Mouse (Mus musculus) liver, embryonic 11.5 days (tissue): ENCODE results near the gene Dnah17. TPM values are rescaled to one million over a fixed set of nuclear protein-coding genes. Genes with fewer than 3 reads are reported as not detected.

Experiments
- ATAC-seq: fragments of 200-750 bp; cut with Nextera tagmentation; replicated peaks from 2 replicates; pipeline ENCODE4 v1.8.0; 2017; ENCODE audit warnings: moderate number of reproducible peaks, mild to moderate bottlenecking, moderate TSS enrichment, moderate library complexity; ENCODE audit not compliant: low FRiP score
- DNase-seq: peaks from one replicate; pipeline ENCODE4 v3.0.0-alpha.2; 2017; ENCODE audit warnings: low spot score
- H3K27ac ChIP-seq: fragments of 300-500 bp; sonication (generic); 2 replicates; pipeline ENCODE4 v1.5.1; 2014; ENCODE audit warnings: mild to moderate bottlenecking, low read depth, low read length, control low read depth
- H3K27me3 ChIP-seq: fragments of 300-500 bp; sonication (generic); replicated peaks from 2 replicates; pipeline ENCODE4 v1.6.1; 2014; ENCODE audit warnings: low read length, mixed read lengths; ENCODE audit not compliant: control insufficient read depth, insufficient read depth
- H3K36me3 ChIP-seq: fragments of 300-500 bp; sonication (generic); 2 replicates; pipeline ENCODE4 v1.6.1; 2014; ENCODE audit warnings: mild to moderate bottlenecking, low read length, moderate library complexity, mixed read lengths; ENCODE audit not compliant: control insufficient read depth, insufficient read depth
- H3K4me1 ChIP-seq: fragments of 300-500 bp; sonication (generic); replicated peaks from 2 replicates; pipeline ENCODE4 v1.6.1; 2014; ENCODE audit warnings: low read length, mixed read lengths; ENCODE audit not compliant: control insufficient read depth, insufficient read depth
- H3K4me2 ChIP-seq: fragments of 300-500 bp; sonication (generic); 2 replicates; pipeline ENCODE4 v1.6.1; 2014; ENCODE audit warnings: mild to moderate bottlenecking, control low read depth, moderate library complexity
- H3K4me3 ChIP-seq: fragments of 300-500 bp; sonication (generic); 2 replicates; pipeline ENCODE4 v1.5.1; 2014; ENCODE audit warnings: low read depth, low read length, control low read depth
- H3K9ac ChIP-seq: fragments of 300-500 bp; sonication (generic); 2 replicates; pipeline ENCODE4 v1.6.1; 2014; ENCODE audit warnings: low read depth, low read length, control low read depth
- H3K9me3 ChIP-seq: fragments of 300-500 bp; sonication (generic); 2 replicates; pipeline ENCODE4 v1.6.1; 2016; ENCODE audit warnings: low read length, inconsistent platforms, mixed read lengths; ENCODE audit not compliant: control insufficient read depth
- WGBS: fragments of 180-500 bp; shearing (Covaris S2); extraction: QIAGEN DNeasy Blood & Tissue Kit; methylation state at CpG from one replicate; pipeline ENCODE4 v1.1.7; 2014; 5-methylcytosine and 5-hydroxymethylcytosine counted together
- polyA plus RNA-seq: library from polyadenylated mRNA; unstranded; fragments of >200 nt; fragmentation: Nextera tagmentation; extraction: Ambion mirVana; gene quantifications from 2 replicates; pipeline ENCODE4 v1.2.1, GENCODE M21; 2014

The Dnah17 gene
- 0.09 and 0.11 TPM in 2 replicates for polyA plus RNA-seq

DNA sequence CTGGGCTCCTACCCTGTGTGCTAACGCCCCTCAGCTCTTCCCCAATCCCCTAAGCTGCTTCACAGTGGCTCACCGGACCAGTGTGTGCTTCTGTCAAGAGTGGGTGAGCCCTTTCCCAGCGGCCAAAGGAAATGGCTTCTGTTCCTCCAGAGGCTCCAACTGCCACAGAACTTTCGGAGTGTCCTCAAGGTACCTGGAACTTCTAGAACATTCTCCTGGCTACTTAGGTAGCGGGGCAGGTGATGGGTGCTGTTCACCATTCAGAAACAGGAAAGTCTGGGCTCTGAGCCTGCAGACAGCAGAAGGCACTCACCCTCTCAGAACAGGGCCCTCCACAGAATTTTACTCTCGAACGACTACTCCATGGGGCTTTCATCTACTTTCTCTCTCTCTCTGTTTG, at the start of gene Dnah17:
TSS of gene Dnah17 (minus strand) at position 101 of the 400 bp plus-strand sequence.
- Histone ChIP-seq H3K4me2 (no peak within 1 kb of the TSS), H3K27ac (no peak within 1 kb of the TSS), H3K27me3 (no peaks in the 10 kb centered on the region), H3K4me1 (peaks cover 9% of the 10 kb centered on the region), H3K4me3 (no peak within 1 kb of the TSS), H3K9me3 (no peaks in the 10 kb centered on the region), H3K36me3 (no peaks in the 10 kb centered on the region), H3K9ac (no peak within 1 kb of the TSS)
- no peak for ATAC-seq
- DNase-seq, result no peak
- 85% methylated on average over 7 of the region's 7 CpGs for WGBS

DNA sequence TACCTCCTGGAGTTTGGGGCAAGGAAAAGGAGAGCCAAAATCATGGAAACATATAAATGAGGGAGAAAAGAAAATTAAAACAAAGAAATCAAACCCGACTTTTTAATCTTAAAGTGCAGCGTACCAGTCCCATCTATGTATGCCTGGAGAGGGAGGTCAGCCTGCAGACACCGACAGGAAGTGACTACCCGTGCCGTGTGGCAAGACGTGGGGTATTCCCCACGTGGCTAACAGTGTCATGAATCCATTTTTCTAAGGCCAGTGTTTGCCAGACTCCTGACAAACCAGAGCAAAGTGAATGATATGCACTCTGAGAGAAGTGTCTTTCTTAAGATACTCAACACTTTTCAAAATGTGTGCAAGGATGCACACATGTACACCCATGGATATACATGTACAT, 49.8 kb upstream of the Dnah17 start:
- no peak for ATAC-seq
- 68% methylated on average over 7 of the region's 7 CpGs for WGBS

DNA sequence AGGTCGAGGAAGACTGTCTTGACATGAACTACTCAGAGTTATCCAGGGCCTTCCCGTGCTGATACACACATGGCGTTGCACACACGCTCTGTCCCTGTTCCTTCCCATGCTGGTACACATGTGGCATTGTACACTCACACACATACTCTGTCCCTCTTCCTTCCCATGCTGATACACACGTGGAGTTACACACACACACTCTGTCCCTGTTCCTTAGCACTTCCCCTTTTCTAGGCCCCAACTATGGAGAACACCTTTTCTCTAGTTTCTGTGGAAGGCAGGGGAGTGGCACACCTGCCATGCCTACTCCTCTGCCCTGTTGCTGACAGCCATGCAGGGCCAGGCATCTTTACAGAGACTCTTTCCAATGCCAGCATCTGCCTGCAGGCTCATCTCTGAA, 47.8 kb upstream of the Dnah17 start:
- Histone ChIP-seq H3K36me3 (peaks cover 6% of the 10 kb centered on the region), H3K4me3 (no peak overlapping the region), H3K9ac (no peak overlapping the region), H3K9me3 (no peaks in the 10 kb centered on the region), H3K4me2 (no peak overlapping the region), H3K27me3 (no peaks in the 10 kb centered on the region), H3K27ac (no peak overlapping the region), H3K4me1 (peaks cover 8% of the 10 kb centered on the region; the same call in 1 of the 2 replicates)
- ATAC-seq (no peak), DNase-seq (no peak)
- WGBS, result 85% methylated on average over 5 of the region's 5 CpGs

More for the DNA sequence above, 49.8 kb upstream of the Dnah17 start:
- Histone ChIP-seq H3K9me3 (no peaks in the 10 kb centered on the region), H3K4me3 (no peak overlapping the region), H3K4me2 (no peak overlapping the region), H3K27ac (no peak overlapping the region), H3K9ac (no peak overlapping the region), H3K4me1 (peaks cover 8% of the 10 kb centered on the region; the same call in 1 of the 2 replicates), H3K36me3 (peaks cover 6% of the 10 kb centered on the region), H3K27me3 (no peaks in the 10 kb centered on the region)
- no peak for DNase-seq

DNA sequence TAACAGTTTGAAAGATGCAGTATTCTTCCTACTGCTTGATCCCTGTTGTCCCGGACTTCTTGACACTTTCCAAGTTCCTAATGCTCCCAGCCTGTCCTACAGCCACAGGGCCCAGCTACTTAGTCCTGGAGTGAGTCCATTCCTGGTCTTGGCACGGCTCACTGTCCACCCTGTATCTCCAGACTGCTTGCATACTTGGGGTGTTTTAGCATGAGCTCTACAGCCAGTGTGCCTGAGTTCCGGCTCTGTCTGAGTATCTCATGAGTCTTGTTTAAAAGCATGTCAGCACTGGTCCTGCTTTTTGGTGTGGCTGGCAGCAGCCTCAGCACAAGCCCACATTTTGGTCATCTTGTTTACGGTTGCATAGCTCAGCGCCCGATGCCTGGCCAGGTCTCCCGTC, 44.3 kb upstream of the Dnah17 start:
- DNase-seq, result no peak
- H3K27ac ChIP-seq, result no peak overlapping the region

DNA sequence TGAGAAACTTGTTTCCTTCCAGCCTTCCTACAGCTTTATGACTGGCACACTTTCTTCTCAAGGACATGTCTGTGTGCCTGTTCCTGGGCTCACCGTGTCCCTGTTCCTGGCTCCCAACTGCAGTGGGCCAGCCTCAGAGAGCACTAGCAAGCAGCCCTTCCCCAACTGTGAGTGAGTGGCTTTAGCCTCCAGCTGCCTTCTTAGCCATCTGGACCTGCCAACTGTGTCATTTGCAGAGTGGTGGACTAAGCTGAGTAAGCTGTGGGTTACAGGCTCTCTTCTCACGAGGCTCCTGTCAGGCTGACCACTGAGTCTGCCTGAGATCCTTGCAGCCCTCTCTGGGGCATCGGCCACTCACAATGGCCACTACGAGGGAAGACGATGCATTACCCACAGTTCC, 42.3 kb upstream of the Dnah17 start:
- Histone ChIP-seq H3K27ac (no peak overlapping the region), H3K4me3 (no peak overlapping the region), H3K9ac (no peak overlapping the region), H3K27me3 (no peaks in the 10 kb centered on the region), H3K4me2 (no peak overlapping the region), H3K9me3 (no peaks in the 10 kb centered on the region), H3K4me1 (no peaks in the 10 kb centered on the region), H3K36me3 (no peaks in the 10 kb centered on the region; the same call in 1 of the 2 replicates)
- no peak for ATAC-seq
- DNase-seq, result no peak
- WGBS, result 81% methylated on average over 5 of the region's 5 CpGs

More for the DNA sequence above, 44.3 kb upstream of the Dnah17 start:
- H3K4me2 ChIP-seq, result no peak overlapping the region
- H3K9ac ChIP-seq, result no peak overlapping the region
- 90% methylated on average over 7 of the region's 7 CpGs for WGBS
- no peaks in the 10 kb centered on the region for H3K9me3 ChIP-seq
- no peaks in the 10 kb centered on the region for H3K4me1 ChIP-seq
- H3K27me3 ChIP-seq, result no peaks in the 10 kb centered on the region
- no peak for ATAC-seq
- peaks cover 2% of the 10 kb centered on the region; the same call in 1 of the 2 replicates for H3K36me3 ChIP-seq
- no peak overlapping the region for H3K4me3 ChIP-seq

DNA sequence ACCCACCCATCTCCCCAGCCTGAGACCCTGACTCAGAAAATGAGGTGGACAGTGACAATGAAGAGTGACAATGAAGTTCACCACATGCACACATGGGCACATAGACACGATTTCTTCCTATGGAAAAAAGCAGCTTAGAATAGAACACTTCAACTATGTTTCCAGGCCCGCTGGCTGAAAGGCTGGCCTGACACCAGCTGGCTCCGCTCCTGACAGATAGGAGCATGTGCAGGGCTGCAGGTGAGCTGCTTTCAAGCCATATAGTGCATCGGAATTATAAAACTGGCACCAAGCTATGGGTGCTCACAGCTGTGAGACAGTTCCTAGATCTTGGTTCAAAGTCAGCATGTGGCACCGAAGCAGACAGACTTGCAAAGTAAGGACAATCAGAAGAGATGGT, 39.9 kb upstream of the Dnah17 start:
- Histone ChIP-seq H3K27me3 (no peaks in the 10 kb centered on the region), H3K27ac (no peak overlapping the region), H3K4me3 (no peak overlapping the region), H3K4me1 (no peaks in the 10 kb centered on the region), H3K4me2 (no peak overlapping the region), H3K36me3 (no peaks in the 10 kb centered on the region; the same call in none of the 2 replicates), H3K9me3 (no peaks in the 10 kb centered on the region), H3K9ac (no peak overlapping the region)
- DNase-seq (no peak), ATAC-seq (no peak)
- whole genome bisulfite sequencing, result 90% methylated on average over 5 of the region's 5 CpGs

DNA sequence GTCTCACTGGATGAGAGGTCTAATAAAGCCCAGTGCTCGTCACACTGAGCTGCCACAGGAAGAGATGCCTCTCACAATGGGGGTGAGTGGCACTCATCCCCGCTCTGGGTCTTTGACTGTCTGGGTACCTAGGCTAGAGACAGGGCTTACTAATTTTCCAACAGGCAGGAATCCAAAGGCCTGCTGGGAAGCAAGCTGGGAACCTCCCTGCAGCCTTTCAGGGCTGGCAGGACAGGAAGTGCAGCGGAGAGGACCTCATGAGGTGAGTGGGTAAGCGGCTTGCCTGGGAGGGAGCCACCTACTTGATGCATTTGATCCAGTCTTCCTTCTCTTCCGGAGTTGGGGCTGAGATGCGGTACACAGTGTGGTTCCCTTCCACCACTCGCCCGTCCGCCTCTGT, 38.3 kb upstream of the Dnah17 start:
- no peak for ATAC-seq

DNA sequence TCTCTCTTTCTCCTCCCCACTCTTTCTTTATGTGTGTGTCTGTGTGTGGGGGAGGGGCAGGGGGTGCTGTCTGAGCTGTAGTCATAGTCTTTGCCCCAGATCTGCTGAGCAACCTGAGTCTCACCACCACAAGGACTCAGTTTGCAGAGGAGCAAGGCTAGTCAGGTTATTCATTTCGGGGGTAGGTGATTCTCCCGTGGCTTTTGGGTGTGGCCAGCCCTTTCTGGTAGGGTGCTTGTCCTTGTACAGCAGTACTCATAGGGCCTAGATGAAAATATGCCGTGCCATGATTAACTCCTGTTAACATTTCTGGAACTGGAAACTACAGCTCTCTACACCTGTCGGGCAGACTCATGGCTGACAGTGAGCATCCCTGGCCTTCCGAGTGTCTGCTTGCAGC, 36.2 kb upstream of the Dnah17 start:
- 76% methylated on average over 5 of the region's 5 CpGs for WGBS
- no peaks in the 10 kb centered on the region; the same call in none of the 2 replicates for H3K36me3 ChIP-seq

More for the DNA sequence above, 38.3 kb upstream of the Dnah17 start:
- no peaks in the 10 kb centered on the region for H3K27me3 ChIP-seq
- H3K36me3 ChIP-seq, result no peaks in the 10 kb centered on the region; the same call in none of the 2 replicates
- DNase-seq, result no peak
- H3K4me1 ChIP-seq, result no peaks in the 10 kb centered on the region
- H3K4me2 ChIP-seq, result no peak overlapping the region
- no peak overlapping the region for H3K9ac ChIP-seq
- no peak overlapping the region for H3K27ac ChIP-seq
- H3K4me3 ChIP-seq, result no peak overlapping the region
- H3K9me3 ChIP-seq, result no peaks in the 10 kb centered on the region
- WGBS, result 78% methylated on average over 9 of the region's 9 CpGs

DNA sequence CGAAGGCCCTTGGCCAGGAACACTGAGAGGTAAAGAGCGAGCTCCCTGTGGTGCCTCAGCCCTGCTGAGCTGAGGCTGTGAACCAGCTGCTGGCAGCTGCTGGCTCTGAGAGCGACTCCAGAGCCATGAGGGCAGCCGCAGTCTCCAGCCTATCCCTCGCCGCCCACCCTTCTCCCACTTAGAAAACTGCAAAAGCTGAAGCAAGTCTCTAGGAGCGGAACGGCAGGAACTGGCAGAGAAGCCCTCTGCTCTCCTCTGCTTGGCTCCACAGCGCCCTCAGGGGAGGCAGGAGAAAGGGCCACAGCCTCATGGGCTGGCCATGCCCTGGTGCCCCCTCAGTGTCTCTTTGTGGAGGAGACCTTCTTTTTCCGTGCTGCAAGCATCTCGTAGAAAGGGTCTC, 35.2 kb upstream of the Dnah17 start:
- H3K27ac ChIP-seq, result no peak overlapping the region
- DNase-seq, result no peak

More for the DNA sequence above, 36.2 kb upstream of the Dnah17 start:
- Histone ChIP-seq H3K4me2 (no peak overlapping the region), H3K4me1 (0 out of 2 replicates have a peak, but pooled peaks cover 3% of the 10 kb centered on the region), H3K4me3 (no peak overlapping the region), H3K9me3 (no peaks in the 10 kb centered on the region), H3K9ac (no peak overlapping the region), H3K27me3 (no peaks in the 10 kb centered on the region), H3K27ac (no peak overlapping the region)
- DNase-seq (no peak), ATAC-seq (no peak)

More for the DNA sequence above, 35.2 kb upstream of the Dnah17 start:
- Histone ChIP-seq H3K36me3 (no peaks in the 10 kb centered on the region; the same call in none of the 2 replicates), H3K27me3 (no peaks in the 10 kb centered on the region), H3K9me3 (no peaks in the 10 kb centered on the region), H3K4me2 (no peak overlapping the region), H3K9ac (no peak overlapping the region), H3K4me3 (no peak overlapping the region), H3K4me1 (0 out of 2 replicates have a peak, but pooled peaks cover 5% of the 10 kb centered on the region)
- ATAC-seq, result no peak
- WGBS, result 73% methylated on average over 11 of the region's 11 CpGs
